Mouse (Mus musculus): ENCODE measurements around the gene Tmem39a.

DNA sequence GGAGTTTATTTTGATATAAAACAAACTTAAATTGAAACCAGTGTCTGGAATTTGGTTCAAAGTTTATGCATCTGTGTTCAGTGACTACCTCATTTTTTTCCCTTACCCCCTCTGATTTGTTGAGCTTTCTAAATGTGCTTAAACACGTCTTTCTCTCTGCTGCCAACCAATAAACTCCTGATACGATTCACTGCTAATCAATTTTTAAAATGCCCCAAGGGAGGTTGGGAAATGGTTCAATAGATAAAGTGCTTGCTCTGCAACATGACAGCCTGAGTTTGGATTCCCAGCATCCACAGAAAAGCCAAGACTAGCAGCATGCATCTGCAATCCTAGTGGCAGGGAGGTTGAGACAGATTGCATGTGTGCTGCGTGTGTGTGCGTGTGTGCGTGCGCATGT lies 55.1 kb downstream of the Tmem39a start:
- no peak for TF ChIP-seq CTCF (IDR thresholded peaks at IDR 0.05; ENCODE audit: extremely low read depth, insufficient read depth, low read length)
- TF ChIP-seq POLR2A (IDR thresholded peaks at IDR 0.05; ENCODE audit: extremely low read depth, insufficient read depth, low read length): no peak
